Mouse (Mus musculus) forebrain, embryonic 16.5 days (tissue): ENCODE results near the gene Llcfc1. TPM values are rescaled to one million over a fixed set of nuclear protein-coding genes. Genes with fewer than 3 reads are reported as not detected.

Source experiments
- ATAC-seq: fragments of 200-750 bp; cut with Nextera tagmentation; 2 replicates; pipeline ENCODE4 v1.8.0; 2017; ENCODE audit warnings: mild to moderate bottlenecking, moderate library complexity
- H3K27ac ChIP-seq: fragments of 300-500 bp; sonication (generic); 2 replicates; pipeline ENCODE4 v1.5.1; 2014; ENCODE audit warnings: low read length, control low read depth
- H3K27me3 ChIP-seq: fragments of 300-500 bp; sonication (generic); replicated peaks from 2 replicates; pipeline ENCODE4 v1.6.1; 2014; ENCODE audit warnings: low read length; ENCODE audit not compliant: control insufficient read depth, insufficient read depth
- H3K36me3 ChIP-seq: fragments of 300-500 bp; sonication (generic); 2 replicates; pipeline ENCODE4 v1.6.1; 2014; ENCODE audit not compliant: control insufficient read depth, insufficient read depth
- H3K4me1 ChIP-seq: fragments of 300-500 bp; sonication (generic); replicated peaks from 2 replicates; pipeline ENCODE4 v1.6.1; 2014; ENCODE audit warnings: low read length; ENCODE audit not compliant: control insufficient read depth, insufficient read depth
- H3K4me2 ChIP-seq: fragments of 300-500 bp; sonication (generic); 2 replicates; pipeline ENCODE4 v1.6.1; 2014; ENCODE audit warnings: mild to moderate bottlenecking, low read length, control low read depth
- H3K4me3 ChIP-seq: fragments of 300-500 bp; sonication (generic); replicated peaks from 2 replicates; pipeline ENCODE4 v1.5.1; 2014; ENCODE audit warnings: mild to moderate bottlenecking, low read length, control low read depth
- H3K9ac ChIP-seq: fragments of 300-500 bp; sonication (generic); replicated peaks from 2 replicates; pipeline ENCODE4 v1.6.1; 2014; ENCODE audit warnings: low read depth, low read length, control low read depth
- H3K9me3 ChIP-seq: fragments of 300-500 bp; sonication (generic); 2 replicates; pipeline ENCODE4 v1.6.1; 2016; ENCODE audit warnings: low read length; ENCODE audit not compliant: control insufficient read depth
- WGBS: fragments of 180-500 bp; shearing (Covaris S2); extraction: QIAGEN DNeasy Blood & Tissue Kit; methylation state at CpG from one replicate; pipeline ENCODE4 v1.1.7; 2014; 5-methylcytosine and 5-hydroxymethylcytosine counted together
- polyA plus RNA-seq: library from polyadenylated mRNA; unstranded; fragments of >200 nt; fragmentation: Nextera tagmentation; extraction: Ambion mirVana; gene quantifications from 2 replicates; pipeline ENCODE4 v1.2.1, GENCODE M21; 2015

The Llcfc1 gene
- polyA plus RNA-seq, 1 experiment from 2014 or later, result not detected

DNA sequence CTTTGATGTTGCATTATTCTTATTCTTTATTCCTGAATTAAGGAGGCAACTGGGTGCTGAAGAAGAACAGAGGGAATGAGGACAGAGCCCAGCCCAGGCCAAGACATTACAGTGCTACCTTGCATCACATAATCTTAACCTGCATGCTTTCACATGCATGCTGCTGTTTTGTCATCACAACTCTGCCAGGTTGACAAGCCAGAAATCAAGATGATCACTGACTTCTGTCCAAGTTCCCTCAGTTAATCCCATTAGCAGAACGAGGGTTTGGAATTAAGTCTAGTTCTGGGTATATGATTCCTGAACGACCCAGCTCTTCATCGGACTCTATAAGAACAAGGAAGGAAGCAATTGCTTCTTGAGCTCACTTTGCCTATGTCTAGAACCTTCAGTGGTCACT lies 38.0 kb upstream of the Llcfc1 start:
- no peak overlapping the region for H3K9ac ChIP-seq
- H3K36me3 ChIP-seq, result no peaks in the 10 kb centered on the region
- no peaks in the 10 kb centered on the region for H3K4me1 ChIP-seq
- H3K9me3 ChIP-seq, result no peaks in the 10 kb centered on the region
- 83% methylated on average over 3 of the region's 3 CpGs for WGBS
- H3K4me2 ChIP-seq, result no peak overlapping the region
- H3K27me3 ChIP-seq, result no peaks in the 10 kb centered on the region
- no peak overlapping the region for H3K4me3 ChIP-seq
- no peak overlapping the region for H3K27ac ChIP-seq
- no peak for ATAC-seq

DNA sequence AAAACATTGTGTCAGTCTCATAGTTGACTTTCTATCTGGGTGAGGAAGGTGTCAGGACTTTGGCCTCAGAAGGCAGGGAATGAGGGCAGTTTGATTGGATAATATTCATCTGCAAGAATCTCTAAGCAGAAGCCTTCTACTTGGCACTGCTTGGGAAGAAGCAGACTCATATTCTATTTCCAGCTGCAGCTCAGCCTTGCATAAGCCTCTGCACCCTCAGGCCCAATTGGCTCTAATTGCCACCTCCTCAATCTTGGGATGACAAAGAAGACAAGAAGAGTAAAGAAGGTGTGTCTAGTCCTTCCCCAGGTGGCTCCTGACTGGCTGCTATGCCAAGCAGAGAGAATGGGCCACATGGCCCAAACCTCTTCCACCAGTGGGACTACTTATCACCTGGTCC lies 37.6 kb upstream of the Llcfc1 start:
- Histone ChIP-seq H3K27me3 (no peaks in the 10 kb centered on the region), H3K4me1 (no peaks in the 10 kb centered on the region), H3K36me3 (no peaks in the 10 kb centered on the region), H3K4me2 (no peak overlapping the region), H3K9ac (no peak overlapping the region), H3K9me3 (no peaks in the 10 kb centered on the region), H3K4me3 (no peak overlapping the region), H3K27ac (no peak overlapping the region)
- no peak for ATAC-seq

- Histone ChIP-seq H3K9ac (no peak overlapping the region), H3K4me3 (no peak overlapping the region), H3K4me2 (no peak overlapping the region), H3K36me3 (no peaks in the 10 kb centered on the region), H3K9me3 (no peaks in the 10 kb centered on the region), H3K4me1 (no peaks in the 10 kb centered on the region), H3K27ac (no peak overlapping the region), H3K27me3 (no peaks in the 10 kb centered on the region)
- WGBS, result 92% methylated on average over 5 of the region's 5 CpGs
- no peak for ATAC-seq
These were observed 31.1 kb upstream of the Llcfc1 start for GRCm38 (mm10) chr6:41653173-41653572.

DNA sequence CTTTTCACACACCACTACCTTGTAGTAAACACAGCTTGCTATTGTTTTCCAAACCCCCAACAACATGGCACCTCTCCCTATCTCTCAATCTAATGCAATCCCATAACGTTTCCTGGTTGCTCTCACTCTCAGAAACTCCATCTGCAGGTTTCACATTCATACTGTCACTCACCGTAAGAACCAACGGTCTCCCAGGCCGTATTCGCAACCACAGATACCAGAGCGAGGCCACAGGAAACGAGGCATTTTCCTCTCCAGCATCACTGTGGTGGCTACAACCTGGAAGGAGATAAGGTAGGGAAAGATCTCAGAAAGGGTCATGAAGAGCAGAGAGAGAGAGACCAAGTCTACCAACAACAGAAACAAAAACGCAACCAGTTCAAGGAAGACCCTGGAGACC lies 29.6 kb upstream of the Llcfc1 start:
- H3K9ac ChIP-seq, result no peak overlapping the region
- no peaks in the 10 kb centered on the region for H3K9me3 ChIP-seq
- 86% methylated on average over 8 of the region's 8 CpGs for WGBS
- no peaks in the 10 kb centered on the region for H3K4me1 ChIP-seq
- no peaks in the 10 kb centered on the region for H3K27me3 ChIP-seq
- no peaks in the 10 kb centered on the region for H3K36me3 ChIP-seq
- no peak overlapping the region for H3K4me2 ChIP-seq
- ATAC-seq, result no peak
- no peak overlapping the region for H3K4me3 ChIP-seq
- H3K27ac ChIP-seq, result no peak overlapping the region

- WGBS, result 83% methylated on average over 1 of the region's 1 CpGs
- H3K36me3 ChIP-seq, result no peaks in the 10 kb centered on the region
- ATAC-seq, result no peak
- H3K4me2 ChIP-seq, result no peak overlapping the region
- no peak overlapping the region for H3K4me3 ChIP-seq
- no peak overlapping the region for H3K27ac ChIP-seq
- H3K9ac ChIP-seq, result no peak overlapping the region
- H3K4me1 ChIP-seq, result no peaks in the 10 kb centered on the region
- H3K27me3 ChIP-seq, result no peaks in the 10 kb centered on the region
- H3K9me3 ChIP-seq, result no peaks in the 10 kb centered on the region
These were observed 25.7 kb upstream of the Llcfc1 start for GRCm38 (mm10) chr6:41658487-41658886.

- Histone ChIP-seq H3K4me3 (no peak overlapping the region), H3K9me3 (no peaks in the 10 kb centered on the region), H3K27me3 (no peaks in the 10 kb centered on the region), H3K4me2 (no peak overlapping the region), H3K36me3 (no peaks in the 10 kb centered on the region), H3K27ac (no peak overlapping the region), H3K4me1 (no peaks in the 10 kb centered on the region), H3K9ac (no peak overlapping the region)
- WGBS, result 28% methylated on average over 2 of the region's 2 CpGs
- ATAC-seq, result no peak
These were observed 21.9 kb upstream of the Llcfc1 start for GRCm38 (mm10) chr6:41662320-41662719.

GRCm38 (mm10) chr6:41676530-41676929 lies 7.7 kb upstream of the Llcfc1 start:
- H3K27ac ChIP-seq, result no peak overlapping the region
- H3K27me3 ChIP-seq, result no peaks in the 10 kb centered on the region
- WGBS, result 97% methylated on average over 2 of the region's 2 CpGs
- no peak for ATAC-seq
- no peaks in the 10 kb centered on the region for H3K9me3 ChIP-seq
- H3K4me2 ChIP-seq, result no peak overlapping the region
- no peaks in the 10 kb centered on the region for H3K36me3 ChIP-seq
- no peak overlapping the region for H3K4me3 ChIP-seq
- H3K4me1 ChIP-seq, result no peaks in the 10 kb centered on the region
- no peak overlapping the region for H3K9ac ChIP-seq

- WGBS, result 71% methylated on average over 1 of the region's 1 CpGs
- Histone ChIP-seq H3K4me3 (no peak within 1 kb of the TSS), H3K9ac (no peak within 1 kb of the TSS), H3K9me3 (no peaks in the 10 kb centered on the region), H3K4me1 (no peaks in the 10 kb centered on the region), H3K27me3 (no peaks in the 10 kb centered on the region), H3K27ac (no peak within 1 kb of the TSS), H3K36me3 (no peaks in the 10 kb centered on the region), H3K4me2 (no peak within 1 kb of the TSS)
- ATAC-seq, result no peak
These were observed 3.6 kb upstream of the Llcfc1 start, which contains the start of gene Trpv5 for GRCm38 (mm10) chr6:41680669-41681068. Gene Trpv5 (minus strand): TSS chr6:41680769.

- no peak overlapping the region for H3K4me3 ChIP-seq
- no peaks in the 10 kb centered on the region for H3K9me3 ChIP-seq
- WGBS, result 78% methylated on average over 5 of the region's 5 CpGs
- ATAC-seq, result no peak
- H3K4me1 ChIP-seq, result no peaks in the 10 kb centered on the region
- no peaks in the 10 kb centered on the region for H3K27me3 ChIP-seq
- no peak overlapping the region for H3K4me2 ChIP-seq
- H3K36me3 ChIP-seq, result no peaks in the 10 kb centered on the region
- no peak overlapping the region for H3K27ac ChIP-seq
- H3K9ac ChIP-seq, result no peak overlapping the region
These were observed 2.6 kb upstream of the Llcfc1 start for GRCm38 (mm10) chr6:41681656-41682055.

DNA sequence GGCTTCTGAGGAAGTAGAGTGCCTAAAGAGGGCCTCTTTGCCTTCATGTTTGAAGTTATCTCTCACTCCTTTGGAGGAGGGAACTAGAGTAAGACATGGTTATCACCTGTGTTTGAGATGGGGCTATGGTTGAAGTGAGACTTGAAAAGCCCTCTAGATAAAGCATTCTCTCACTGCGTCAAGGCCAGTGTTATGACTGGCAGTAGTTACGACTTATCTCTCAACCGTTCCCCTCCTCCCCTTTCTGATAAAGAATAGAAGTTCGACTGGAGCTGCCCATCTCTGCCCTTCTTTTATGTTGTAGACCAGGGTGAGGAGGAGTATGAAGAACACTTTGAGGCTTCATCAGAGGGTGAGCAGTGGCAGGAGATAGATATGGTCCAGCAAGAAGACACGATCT lies 680 bp downstream of the Llcfc1 start:
- ATAC-seq, result no peak
- Histone ChIP-seq H3K9me3 (no peaks in the 10 kb centered on the region), H3K9ac (no peak overlapping the region), H3K36me3 (no peaks in the 10 kb centered on the region), H3K4me1 (no peaks in the 10 kb centered on the region), H3K4me2 (no peak overlapping the region), H3K27me3 (no peaks in the 10 kb centered on the region), H3K4me3 (no peak overlapping the region), H3K27ac (no peak overlapping the region)
- 93% methylated on average over 5 of the region's 5 CpGs for WGBS
